Mouse (Mus musculus): ENCODE results near the gene Tmem40. TPM values are rescaled to one million over a fixed set of nuclear protein-coding genes. Genes with fewer than 3 reads are reported as not detected.

The Tmem40 gene
- 0.40 and 0.75 TPM in 2 replicates for polyA plus RNA-seq (2015; fragmentation: Nextera tagmentation; extraction: Ambion mirVana)

DNA sequence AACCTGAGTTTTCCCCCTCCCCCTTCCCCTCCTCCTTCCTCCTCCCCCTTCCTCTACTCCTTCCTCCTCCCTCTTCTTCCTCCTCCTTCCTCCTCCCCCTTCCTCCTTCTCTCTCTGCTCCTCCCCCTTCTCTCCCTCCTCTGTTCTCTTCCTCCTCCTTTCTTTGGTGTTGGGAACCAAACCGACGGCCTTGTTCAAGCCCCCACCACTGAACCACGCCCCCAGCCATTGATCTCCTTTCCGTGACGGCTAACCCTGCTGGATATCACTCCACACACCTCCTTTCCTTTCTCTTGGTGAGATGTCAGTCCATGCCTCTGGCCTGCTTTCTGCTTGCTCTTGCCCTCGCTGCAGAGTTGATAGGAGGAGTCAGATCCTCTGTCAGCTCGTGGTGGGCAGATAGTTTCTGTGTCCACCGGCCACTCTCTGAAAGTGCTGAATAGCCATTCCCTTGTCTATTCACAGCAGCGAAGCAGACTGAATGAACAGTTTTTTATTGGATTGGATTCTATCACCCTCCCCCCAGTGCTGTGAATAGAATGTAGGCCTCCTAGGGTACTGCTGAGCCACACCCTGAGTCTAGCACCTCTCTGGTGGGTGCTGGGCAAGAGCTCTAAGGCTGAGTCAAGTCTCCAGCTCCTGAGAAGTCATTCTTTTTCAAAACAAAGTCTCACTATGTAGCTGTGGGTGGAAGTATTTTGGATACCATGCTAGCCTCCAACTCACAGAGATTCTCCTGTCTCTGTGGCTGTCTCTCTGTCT is at the start of gene Tmem40:
Gene Tmem40, minus strand, starts transcription at position 416 of the 762 bp plus-strand sequence.
- peaks cover 15% of the 10 kb centered on the region for H3K4me1 ChIP-seq
- H3K9ac ChIP-seq (replicated peaks): no peak within 1 kb of the TSS
- no peaks in the 10 kb centered on the region for H3K9me3 ChIP-seq
- no peak within 1 kb of the TSS for H3K4me3 ChIP-seq
- no peaks in the 10 kb centered on the region for H3K36me3 ChIP-seq
- WGBS: 2% methylated on average over 9 of the region's 9 CpGs
- no peak; the same call in 1 of the 2 replicates for ATAC-seq (replicated peaks)
- no peak within 1 kb of the TSS; the same call in 1 of the 2 replicates for H3K27ac ChIP-seq (replicated peaks)
- H3K27me3 ChIP-seq: no peaks in the 10 kb centered on the region
- H3K4me2 ChIP-seq (replicated peaks): no peak within 1 kb of the TSS

DNA sequence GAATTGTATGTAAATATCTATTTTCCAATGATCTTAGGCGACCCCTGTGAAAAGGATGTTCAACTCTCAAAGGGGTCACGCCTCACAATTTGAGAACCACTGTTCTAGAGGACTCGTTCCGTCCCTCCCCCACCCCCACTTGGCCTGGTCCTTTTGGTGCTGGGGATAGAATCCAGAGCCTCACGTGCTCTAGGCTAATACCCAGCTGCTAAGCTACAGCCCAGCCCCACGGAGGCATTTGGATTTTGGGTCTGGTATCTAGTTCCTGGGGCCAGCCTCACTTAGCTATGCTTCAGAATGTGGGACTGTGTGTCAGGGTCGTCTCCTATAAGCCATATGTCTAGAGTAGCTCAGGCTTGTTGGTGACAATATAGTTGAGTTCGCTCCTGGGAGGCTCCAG is 49.4 kb upstream of the Tmem40 start:
- peaks cover 13% of the 10 kb centered on the region for H3K4me1 ChIP-seq
- H3K9me3 ChIP-seq: no peaks in the 10 kb centered on the region
- no peaks in the 10 kb centered on the region for H3K27me3 ChIP-seq
- H3K4me3 ChIP-seq: no peak overlapping the region
- peaks cover 2% of the 10 kb centered on the region for H3K36me3 ChIP-seq
- no peak overlapping the region for H3K27ac ChIP-seq (replicated peaks)
- no peak overlapping the region for H3K4me2 ChIP-seq (replicated peaks)
- WGBS: 75% methylated on average over 8 of the region's 8 CpGs
- ATAC-seq (replicated peaks): no peak
- H3K9ac ChIP-seq (replicated peaks): no peak overlapping the region

DNA sequence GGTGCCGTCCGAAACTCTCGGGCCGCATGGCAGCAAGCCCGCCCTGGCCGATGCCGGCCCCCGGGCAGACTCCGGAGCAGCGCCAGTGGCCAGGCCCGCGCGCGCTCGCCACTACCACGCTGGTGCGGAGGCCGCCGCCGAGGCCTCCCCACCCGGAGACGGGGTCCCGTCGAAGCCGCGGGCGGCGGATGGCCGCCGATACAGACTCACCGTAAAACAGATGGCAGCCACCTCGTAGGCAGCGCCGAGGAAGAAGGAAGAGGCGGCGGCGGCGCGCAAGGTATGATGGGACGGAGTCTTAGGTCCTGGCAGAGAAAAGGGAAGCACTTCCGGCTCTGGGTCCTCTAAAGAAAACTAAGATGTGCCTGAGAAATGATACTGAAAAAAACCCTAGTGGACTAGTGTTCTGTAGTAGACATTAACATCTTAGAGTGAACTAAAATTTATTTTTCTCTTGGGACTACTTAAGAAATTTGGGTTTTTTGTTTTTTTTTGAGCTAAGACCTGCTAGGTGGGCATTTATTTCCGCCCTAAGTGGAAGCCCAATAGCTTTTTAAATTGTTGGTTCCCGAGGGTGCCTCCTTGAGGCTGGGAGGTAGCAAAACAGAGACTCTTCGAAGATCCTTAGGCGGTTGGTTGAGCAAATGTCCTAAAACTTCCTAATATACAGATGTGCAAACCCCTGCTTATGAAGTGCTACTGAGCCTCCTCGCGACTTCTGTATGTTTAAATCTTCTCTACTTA is 46.5 kb upstream of the Tmem40 start, which contains the start of gene Rpl32:
Gene Rpl32, minus strand, starts transcription at position 260 of the 744 bp plus-strand sequence.
- H3K27me3 ChIP-seq: no peaks in the 10 kb centered on the region
- H3K9me3 ChIP-seq: no peaks in the 10 kb centered on the region
- peak within 1 kb of the TSS; percentile 97 for H3K27ac ChIP-seq (replicated peaks)
- WGBS: under 1% methylated on average over 47 of the region's 47 CpGs
- ATAC-seq (replicated peaks): peak; percentile 92
- peak within 1 kb of the TSS; percentile 66 for H3K4me3 ChIP-seq
- H3K4me1 ChIP-seq: peaks cover 23% of the 10 kb centered on the region
- peak within 1 kb of the TSS; percentile 83 for H3K9ac ChIP-seq (replicated peaks)
- H3K4me2 ChIP-seq (replicated peaks): peak within 1 kb of the TSS; percentile 71
- H3K36me3 ChIP-seq: peaks cover 30% of the 10 kb centered on the region

DNA sequence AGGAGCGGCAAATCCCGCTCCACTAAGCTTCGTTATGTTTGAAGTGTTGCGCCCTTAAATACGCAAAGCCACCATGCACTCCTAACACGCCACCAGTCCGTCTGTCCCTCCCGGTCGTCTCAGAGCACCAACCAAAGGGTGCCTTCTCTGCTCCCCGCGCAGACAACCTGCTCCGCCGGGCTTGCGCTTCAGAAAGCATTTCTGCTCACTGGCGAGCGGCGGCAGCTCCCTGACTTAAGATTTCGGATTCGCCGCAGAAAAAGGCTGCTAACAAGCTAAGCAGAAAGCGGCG is 45.9 kb upstream of the Tmem40 start:
- ATAC-seq (replicated peaks): peak; percentile 38
- under 1% methylated on average over 22 of the region's 22 CpGs for WGBS

DNA sequence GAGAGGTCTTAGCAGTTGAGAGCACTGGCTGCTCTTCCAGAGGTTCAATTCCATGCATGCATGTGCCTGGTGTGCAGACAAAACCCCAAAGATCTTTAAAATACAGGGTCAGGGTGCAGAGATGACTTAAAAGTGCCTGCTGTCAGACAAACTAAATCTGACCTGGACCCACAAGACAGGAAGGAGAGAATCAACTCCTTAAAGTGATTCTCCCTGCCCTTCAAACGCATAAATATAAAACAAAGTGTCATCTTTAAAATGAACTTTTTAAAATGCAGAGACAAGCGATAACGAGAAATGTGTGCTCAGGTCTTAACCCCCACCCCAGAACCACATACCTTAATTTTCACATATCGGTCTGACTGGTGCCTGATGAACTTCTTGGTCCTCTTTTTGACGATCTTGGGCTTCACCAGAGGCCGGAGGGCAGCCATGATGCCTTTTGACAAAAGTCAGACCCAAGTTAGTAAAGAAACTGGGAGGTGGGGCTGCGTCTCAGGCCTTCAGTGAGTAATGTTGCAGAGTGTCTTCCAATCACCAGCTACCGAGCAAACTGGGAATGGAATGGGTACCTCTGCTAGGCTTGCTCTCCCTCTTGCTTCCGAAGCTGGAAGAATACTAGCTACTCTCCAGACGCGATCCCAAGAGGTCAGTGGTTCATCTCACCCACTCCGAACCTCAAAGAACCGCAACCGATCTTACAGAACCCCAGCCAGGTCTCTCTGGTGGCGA is 45.4 kb upstream of the Tmem40 start:
- H3K36me3 ChIP-seq: peaks cover 34% of the 10 kb centered on the region
- H3K9me3 ChIP-seq: no peaks in the 10 kb centered on the region
- peak overlapping the region; percentile 97 for H3K27ac ChIP-seq (replicated peaks)
- peaks cover 23% of the 10 kb centered on the region for H3K4me1 ChIP-seq
- WGBS: 2% methylated on average over 15 of the region's 15 CpGs
- peak overlapping the region; percentile 71 for H3K4me2 ChIP-seq (replicated peaks)
- no peaks in the 10 kb centered on the region for H3K27me3 ChIP-seq
- peak overlapping the region; percentile 83 for H3K9ac ChIP-seq (replicated peaks)
- 0 out of 2 replicates have a peak, but pooled peaks have one; percentile 0 for ATAC-seq (replicated peaks)
- H3K4me3 ChIP-seq: peak overlapping the region; percentile 66

More for the DNA sequence above, 45.9 kb upstream of the Tmem40 start:
- H3K36me3 ChIP-seq: peaks cover 31% of the 10 kb centered on the region
- H3K27me3 ChIP-seq: no peaks in the 10 kb centered on the region
- H3K9me3 ChIP-seq: no peaks in the 10 kb centered on the region
- H3K4me1 ChIP-seq: peaks cover 23% of the 10 kb centered on the region
- H3K27ac ChIP-seq (replicated peaks): peak overlapping the region; percentile 97
- H3K4me3 ChIP-seq: peak overlapping the region; percentile 66
- H3K4me2 ChIP-seq (replicated peaks): peak overlapping the region; percentile 71
- H3K9ac ChIP-seq (replicated peaks): peak overlapping the region; percentile 83

DNA sequence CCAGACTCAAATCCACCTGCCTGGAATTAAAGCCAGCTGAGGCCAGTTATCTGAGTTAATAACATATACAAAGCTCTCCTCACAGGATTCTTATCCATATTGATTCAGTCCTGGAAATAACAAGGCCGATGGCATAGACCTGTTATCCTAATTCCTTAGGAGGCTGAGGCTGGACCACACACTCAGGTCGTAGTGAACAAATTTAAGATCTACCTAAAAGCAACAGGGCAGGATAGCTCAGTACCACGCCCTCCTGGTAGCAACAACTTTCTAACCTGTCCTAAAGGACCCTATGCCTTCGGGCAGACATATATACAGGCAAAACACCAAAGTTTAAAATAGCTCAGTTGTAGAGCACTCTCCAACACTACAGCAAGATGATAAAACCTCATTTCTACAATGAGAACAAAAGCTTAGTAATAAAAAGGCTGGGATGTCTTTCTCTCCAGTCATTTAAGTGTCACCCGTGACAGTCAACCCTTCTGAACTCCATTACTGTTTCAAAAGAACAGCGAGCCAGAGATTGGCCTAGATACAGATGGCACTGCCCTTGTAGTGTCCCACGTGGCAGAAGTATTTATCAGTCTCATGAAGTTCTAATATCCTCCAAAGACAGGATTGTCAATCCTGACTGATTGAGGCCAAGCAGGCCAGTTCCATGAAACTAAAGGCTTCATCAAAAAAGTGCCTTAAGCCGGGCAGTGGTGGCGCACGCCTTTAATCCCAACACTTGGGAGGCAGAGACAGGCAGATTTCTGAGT is 42.4 kb upstream of the Tmem40 start:
- Histone ChIP-seq H3K4me1 (peaks cover 23% of the 10 kb centered on the region), H3K27me3 (no peaks in the 10 kb centered on the region), H3K9ac (replicated peaks) (no peak overlapping the region), H3K36me3 (peaks cover 61% of the 10 kb centered on the region), H3K27ac (replicated peaks) (no peak overlapping the region), H3K4me3 (no peak overlapping the region), H3K4me2 (replicated peaks) (no peak overlapping the region), H3K9me3 (no peaks in the 10 kb centered on the region)
- ATAC-seq (replicated peaks): no peak
- WGBS: 63% methylated on average over 10 of the region's 10 CpGs

GRCm38 (mm10) chr6:115803541-115804382 is 41.6 kb upstream of the Tmem40 start:
- ATAC-seq (replicated peaks): 0 out of 2 replicates have a peak, but pooled peaks have one; percentile 8

DNA sequence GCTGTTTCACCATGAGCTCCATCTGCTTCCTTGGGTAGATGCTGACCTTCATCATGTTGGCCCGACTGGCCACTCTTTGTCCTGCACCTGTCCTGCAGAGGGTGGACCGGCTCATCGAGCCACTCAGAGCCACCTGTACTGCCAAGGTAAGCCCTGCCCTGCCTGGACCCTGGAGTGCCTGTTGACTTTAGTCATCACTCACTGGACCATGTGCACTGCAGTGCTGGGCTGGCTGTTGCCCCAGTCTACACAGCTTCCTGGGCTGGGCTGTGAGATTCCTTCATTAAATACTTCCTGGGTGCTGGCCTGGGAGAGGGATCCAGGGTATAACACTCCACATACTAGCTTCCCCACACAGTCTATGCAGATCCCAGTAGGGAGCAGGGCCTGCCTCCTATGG is 39.6 kb upstream of the Tmem40 start:
- WGBS: 94% methylated on average over 3 of the region's 3 CpGs

More at GRCm38 (mm10) chr6:115803541-115804382, 41.6 kb upstream of the Tmem40 start:
- H3K9me3 ChIP-seq: no peaks in the 10 kb centered on the region
- H3K27ac ChIP-seq (replicated peaks): no peak overlapping the region
- H3K4me2 ChIP-seq (replicated peaks): no peak overlapping the region
- no peak overlapping the region for H3K4me3 ChIP-seq
- 41% methylated on average over 16 of the region's 16 CpGs for WGBS
- no peak overlapping the region for H3K9ac ChIP-seq (replicated peaks)
- peaks cover 69% of the 10 kb centered on the region for H3K36me3 ChIP-seq
- peaks cover 23% of the 10 kb centered on the region for H3K4me1 ChIP-seq
- no peaks in the 10 kb centered on the region for H3K27me3 ChIP-seq

DNA sequence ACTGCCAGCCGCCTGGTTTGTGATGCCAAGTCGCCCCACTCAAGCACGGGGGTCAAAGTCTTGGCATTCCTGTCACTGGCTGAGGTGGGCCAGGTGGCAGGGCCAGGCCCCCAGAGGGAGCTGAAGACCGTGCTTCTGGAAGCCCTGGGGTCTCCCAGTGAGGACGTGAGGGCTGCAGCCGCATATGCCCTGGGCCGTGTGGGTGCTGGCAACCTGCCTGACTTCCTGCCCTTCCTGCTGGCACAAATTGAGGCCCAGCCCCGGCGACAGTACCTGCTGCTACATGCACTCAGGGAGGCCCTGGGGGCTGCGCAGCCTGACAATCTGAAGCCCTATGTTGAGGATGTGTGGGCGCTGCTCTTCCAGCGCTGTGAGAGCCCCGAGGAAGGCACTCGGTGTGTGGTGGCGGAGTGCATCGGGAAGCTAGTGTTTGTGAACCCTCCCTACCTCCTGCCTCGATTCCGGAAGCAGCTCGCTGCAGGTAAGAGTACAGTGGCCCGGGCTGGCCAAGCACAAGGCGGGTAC is 30.5 kb upstream of the Tmem40 start:
- no peaks in the 10 kb centered on the region for H3K9me3 ChIP-seq
- ATAC-seq (replicated peaks): no peak
- H3K9ac ChIP-seq (replicated peaks): no peak overlapping the region
- 85% methylated on average over 21 of the region's 21 CpGs for WGBS
- H3K4me2 ChIP-seq (replicated peaks): no peak overlapping the region
- no peak overlapping the region for H3K4me3 ChIP-seq
- H3K36me3 ChIP-seq: peaks cover 92% of the 10 kb centered on the region
- no peak overlapping the region for H3K27ac ChIP-seq (replicated peaks)
- no peaks in the 10 kb centered on the region for H3K27me3 ChIP-seq
- no peaks in the 10 kb centered on the region for H3K4me1 ChIP-seq

More for the DNA sequence above, 39.6 kb upstream of the Tmem40 start:
- Histone ChIP-seq H3K4me3 (no peak overlapping the region), H3K27me3 (no peaks in the 10 kb centered on the region), H3K4me1 (peaks cover 13% of the 10 kb centered on the region), H3K4me2 (replicated peaks) (no peak overlapping the region), H3K27ac (replicated peaks) (no peak overlapping the region), H3K36me3 (peaks cover 88% of the 10 kb centered on the region), H3K9ac (replicated peaks) (no peak overlapping the region), H3K9me3 (no peaks in the 10 kb centered on the region)
- ATAC-seq (replicated peaks): no peak

GRCm38 (mm10) chr6:115791842-115792686 is 29.9 kb upstream of the Tmem40 start:
- H3K27ac ChIP-seq (replicated peaks): no peak overlapping the region
- H3K27me3 ChIP-seq: no peaks in the 10 kb centered on the region
- H3K4me1 ChIP-seq: no peaks in the 10 kb centered on the region
- ATAC-seq (replicated peaks): 0 out of 2 replicates have a peak, but pooled peaks have one; percentile 13
- 86% methylated on average over 34 of the region's 34 CpGs for WGBS
- no peaks in the 10 kb centered on the region for H3K9me3 ChIP-seq
- H3K9ac ChIP-seq (replicated peaks): no peak overlapping the region
- no peak overlapping the region for H3K4me2 ChIP-seq (replicated peaks)
- H3K4me3 ChIP-seq: no peak overlapping the region
- peaks cover 90% of the 10 kb centered on the region for H3K36me3 ChIP-seq

Data from forebrain, embryonic 15.5 days (tissue).